Mouse (Mus musculus) heart, embryonic 11.5 days (tissue): ENCODE data around the gene Plekhm1. TPM values are rescaled to one million over a fixed set of nuclear protein-coding genes. Genes with fewer than 3 reads are reported as not detected.
A peak's percentile ranks its signal among the peaks of the same experiment; 100 is the strongest.

Experiments
- ATAC-seq: fragments of 200-750 bp; cut with Nextera tagmentation; replicated peaks from 2 replicates; pipeline ENCODE4 v1.8.0; 2017; ENCODE audit warnings: moderate library complexity; ENCODE audit not compliant: insufficient number of reproducible peaks, low FRiP score, low TSS enrichment
- H3K27ac ChIP-seq: fragments of 300-500 bp; sonication (generic); 2 replicates; pipeline ENCODE4 v1.5.1; 2014; ENCODE audit warnings: mild to moderate bottlenecking, low read depth, low read length
- H3K27me3 ChIP-seq: fragments of 300-500 bp; sonication (generic); 2 replicates; pipeline ENCODE4 v1.6.1; 2014; ENCODE audit warnings: mild to moderate bottlenecking, low read length, mixed read lengths; ENCODE audit not compliant: control insufficient read depth, insufficient read depth
- H3K36me3 ChIP-seq: fragments of 300-500 bp; sonication (generic); 2 replicates; pipeline ENCODE4 v1.6.1; 2014; ENCODE audit warnings: mild to moderate bottlenecking, low read length, moderate library complexity, mixed read lengths; ENCODE audit not compliant: control insufficient read depth, insufficient read depth
- H3K4me1 ChIP-seq: fragments of 300-500 bp; sonication (generic); 2 replicates; pipeline ENCODE4 v1.6.1; 2014; ENCODE audit warnings: low read length; ENCODE audit not compliant: control insufficient read depth, insufficient read depth
- H3K4me2 ChIP-seq: fragments of 300-500 bp; sonication (generic); 2 replicates; pipeline ENCODE4 v1.6.1; 2014; ENCODE audit warnings: mild to moderate bottlenecking, moderate library complexity
- H3K4me3 ChIP-seq: fragments of 300-500 bp; sonication (generic); 2 replicates; pipeline ENCODE4 v1.5.1; 2014; ENCODE audit warnings: low read depth, low read length
- H3K9ac ChIP-seq: fragments of 300-500 bp; sonication (generic); 2 replicates; pipeline ENCODE4 v1.6.1; 2014; ENCODE audit warnings: mild to moderate bottlenecking, low read depth, low read length, moderate library complexity
- H3K9me3 ChIP-seq: fragments of 300-500 bp; sonication (generic); replicated peaks from 2 replicates; pipeline ENCODE4 v1.6.1; 2016; ENCODE audit warnings: low read length; ENCODE audit not compliant: control insufficient read depth
- WGBS: fragments of 180-500 bp; shearing (Covaris S2); extraction: QIAGEN DNeasy Blood & Tissue Kit; methylation state at CpG from one replicate; pipeline ENCODE4 v1.1.7; 2014; ENCODE audit not compliant: insufficient replicate concordance; 5-methylcytosine and 5-hydroxymethylcytosine counted together
- polyA plus RNA-seq: library from polyadenylated mRNA; unstranded; fragments of >200 nt; fragmentation: Nextera tagmentation; extraction: Ambion mirVana; gene quantifications from 2 replicates; pipeline ENCODE4 v1.2.1, GENCODE M21; 2014

Plekhm1 gene
- polyA plus RNA-seq, 1 experiment from 2014 or later, result 5.2 TPM

DNA sequence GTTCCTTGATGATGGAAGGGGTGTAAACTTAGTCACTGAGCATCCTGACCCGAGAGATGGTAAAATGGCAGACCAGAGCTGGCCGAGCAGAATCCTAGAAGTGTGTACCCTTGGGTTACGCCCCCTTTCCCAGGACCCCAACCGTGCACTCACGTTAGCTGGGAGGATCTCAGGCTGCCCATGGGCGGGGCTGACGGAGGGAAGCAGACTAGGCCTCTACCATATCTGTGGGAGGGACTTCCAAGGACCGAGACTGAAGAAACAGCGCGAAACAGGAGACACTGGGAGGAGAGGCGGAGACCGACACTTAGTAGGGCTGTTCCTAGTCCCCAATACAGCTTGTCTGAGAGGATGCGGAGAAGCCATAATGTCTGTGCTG lies 50.4 kb downstream of the Plekhm1 start:
- no peak overlapping the region for H3K9ac ChIP-seq
- H3K9me3 ChIP-seq, result no peaks in the 10 kb centered on the region
- WGBS, result 2% methylated on average over 13 of the region's 13 CpGs
- ATAC-seq, result 0 out of 2 replicates have a peak, but pooled peaks have one; percentile 16
- peaks cover 26% of the 10 kb centered on the region for H3K4me1 ChIP-seq
- H3K27me3 ChIP-seq, result peaks cover 59% of the 10 kb centered on the region
- H3K36me3 ChIP-seq, result no peaks in the 10 kb centered on the region; the same call in 1 of the 2 replicates
- H3K4me2 ChIP-seq, result peak overlapping the region; percentile 93
- peak overlapping the region; percentile 53 for H3K4me3 ChIP-seq
- no peak overlapping the region for H3K27ac ChIP-seq

GRCm38 (mm10) chr11:103361396-103362053 lies 51.0 kb downstream of the Plekhm1 start:
- Histone ChIP-seq H3K9me3 (no peaks in the 10 kb centered on the region), H3K4me3 (peak overlapping the region; percentile 53), H3K4me1 (peaks cover 26% of the 10 kb centered on the region), H3K36me3 (no peaks in the 10 kb centered on the region; the same call in 1 of the 2 replicates), H3K9ac (no peak overlapping the region), H3K4me2 (peak overlapping the region; percentile 93), H3K27me3 (peaks cover 63% of the 10 kb centered on the region), H3K27ac (no peak overlapping the region)
- WGBS, result 4% methylated on average over 25 of the region's 25 CpGs
- no peak for ATAC-seq

DNA sequence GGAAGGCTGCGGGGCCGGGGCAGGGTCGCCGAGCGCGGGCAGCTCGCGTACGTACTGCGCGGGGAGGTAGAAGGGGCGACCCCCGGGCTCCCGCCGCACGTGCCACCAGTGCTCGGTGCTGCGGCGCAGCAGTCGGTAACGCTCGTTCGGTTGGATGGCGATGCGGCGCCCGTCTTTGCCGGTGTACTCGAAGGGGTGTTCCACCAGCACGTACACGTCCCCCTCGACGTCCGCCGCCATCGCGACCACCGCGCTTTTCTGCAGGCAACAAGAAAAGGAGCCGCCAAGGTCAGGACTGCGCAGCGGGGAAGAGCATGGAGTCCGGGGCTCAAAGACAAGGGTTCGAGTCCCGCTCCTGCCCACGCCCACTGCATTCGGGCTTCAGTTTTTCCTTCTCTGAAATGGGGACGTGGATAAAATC lies 51.8 kb downstream of the Plekhm1 start:
- Histone ChIP-seq H3K9me3 (no peaks in the 10 kb centered on the region), H3K27ac (no peak overlapping the region), H3K4me1 (peaks cover 32% of the 10 kb centered on the region), H3K4me2 (peak overlapping the region; percentile 93), H3K4me3 (peak overlapping the region; percentile 55), H3K27me3 (peaks cover 71% of the 10 kb centered on the region), H3K36me3 (no peaks in the 10 kb centered on the region), H3K9ac (peak overlapping the region; percentile 70)
- 3% methylated on average over 47 of the region's 48 CpGs for WGBS
- no peak for ATAC-seq

- Histone ChIP-seq H3K4me2 (peak overlapping the region; percentile 93), H3K4me3 (peak overlapping the region; percentile 55), H3K4me1 (peaks cover 33% of the 10 kb centered on the region), H3K9me3 (no peaks in the 10 kb centered on the region), H3K9ac (peak overlapping the region; percentile 70), H3K36me3 (no peaks in the 10 kb centered on the region), H3K27me3 (peaks cover 71% of the 10 kb centered on the region), H3K27ac (no peak overlapping the region)
- ATAC-seq, result 0 out of 2 replicates have a peak, but pooled peaks have one; percentile 25
- 2% methylated on average over 58 of the region's 60 CpGs for WGBS
Measured at GRCm38 (mm10) chr11:103359841-103360641, 52.4 kb downstream of the Plekhm1 start.

DNA sequence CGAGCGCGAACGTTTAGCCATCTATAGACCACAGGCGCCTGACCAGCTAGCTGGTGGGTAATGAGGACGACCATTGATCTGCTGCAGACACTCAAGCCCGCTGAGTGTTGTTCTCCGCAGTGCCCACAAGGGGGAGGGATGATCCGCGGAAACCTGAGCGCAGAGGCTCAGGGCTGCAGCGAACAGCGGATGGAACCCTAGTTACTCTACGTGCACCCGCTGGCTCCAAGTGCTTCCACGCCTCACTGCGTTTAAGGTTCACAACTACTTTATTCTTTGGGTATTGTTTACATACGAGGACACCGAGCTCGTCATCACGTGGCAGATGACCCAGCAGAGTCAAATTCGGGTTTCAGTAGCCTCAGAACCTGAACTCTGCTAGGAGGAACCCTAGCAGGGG lies 53.4 kb downstream of the Plekhm1 start:
- Histone ChIP-seq H3K27me3 (peaks cover 71% of the 10 kb centered on the region), H3K4me2 (peak overlapping the region; percentile 52), H3K9me3 (no peaks in the 10 kb centered on the region), H3K4me1 (peaks cover 33% of the 10 kb centered on the region), H3K9ac (no peak overlapping the region), H3K36me3 (no peaks in the 10 kb centered on the region), H3K4me3 (no peak overlapping the region), H3K27ac (no peak overlapping the region)
- 3% methylated on average over 22 of the region's 22 CpGs for WGBS
- no peak for ATAC-seq

- Histone ChIP-seq H3K36me3 (no peaks in the 10 kb centered on the region), H3K4me2 (no peak overlapping the region), H3K4me3 (no peak overlapping the region), H3K9me3 (no peaks in the 10 kb centered on the region), H3K27ac (no peak overlapping the region), H3K27me3 (peaks cover 63% of the 10 kb centered on the region), H3K9ac (no peak overlapping the region), H3K4me1 (peaks cover 30% of the 10 kb centered on the region)
- WGBS, result 68% methylated on average over 4 of the region's 4 CpGs
- no peak for ATAC-seq
Measured at GRCm38 (mm10) chr11:103358316-103358715, 54.2 kb downstream of the Plekhm1 start.

GRCm38 (mm10) chr11:103357710-103358109 lies 54.8 kb downstream of the Plekhm1 start:
- WGBS, result 86% methylated on average over 10 of the region's 10 CpGs

DNA sequence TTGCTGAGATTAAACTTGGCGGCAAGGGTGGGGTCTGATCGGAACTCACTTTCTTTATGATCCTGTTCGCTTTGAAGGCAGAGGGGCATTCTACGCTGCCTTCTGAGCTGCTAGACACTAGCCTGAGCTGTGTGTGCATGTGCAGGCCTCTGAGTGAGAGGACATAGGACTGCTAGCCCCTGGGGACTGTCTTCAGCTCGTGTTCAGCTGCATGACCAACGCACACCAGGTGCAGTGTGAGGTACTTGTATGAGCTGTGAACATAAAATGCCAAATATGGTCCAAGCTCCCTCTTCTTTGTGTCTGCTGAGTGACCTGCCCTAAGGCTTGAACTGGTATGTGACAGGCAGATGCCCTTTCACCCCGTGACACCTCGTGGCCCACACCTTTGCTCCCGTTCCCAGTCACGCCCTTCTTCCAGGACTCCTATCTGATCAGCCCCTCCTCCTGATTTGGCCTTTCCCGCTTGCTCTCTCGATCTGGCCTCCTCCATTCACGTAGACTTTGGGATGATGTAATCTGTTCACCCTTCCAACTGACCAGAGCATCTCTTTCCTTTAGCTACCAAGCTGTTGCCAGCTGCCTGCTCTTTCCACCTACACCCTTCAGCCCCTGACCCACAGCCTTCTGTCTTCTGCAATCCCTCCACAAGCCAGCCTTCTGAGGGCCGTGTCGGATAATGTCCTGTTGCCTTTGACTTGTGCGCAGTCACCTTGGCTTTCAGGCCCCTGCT lies 55.4 kb downstream of the Plekhm1 start:
- no peak overlapping the region for H3K4me2 ChIP-seq
- no peak for ATAC-seq
- H3K4me1 ChIP-seq, result peaks cover 20% of the 10 kb centered on the region; the same call in 1 of the 2 replicates
- H3K27me3 ChIP-seq, result peaks cover 51% of the 10 kb centered on the region
- 75% methylated on average over 16 of the region's 16 CpGs for WGBS
- no peak overlapping the region for H3K9ac ChIP-seq
- H3K27ac ChIP-seq, result no peak overlapping the region
- H3K9me3 ChIP-seq, result peaks cover 3% of the 10 kb centered on the region; the same call in 1 of the 2 replicates
- H3K4me3 ChIP-seq, result no peak overlapping the region
- H3K36me3 ChIP-seq, result no peaks in the 10 kb centered on the region

More at GRCm38 (mm10) chr11:103357710-103358109, 54.8 kb downstream of the Plekhm1 start:
- no peak for ATAC-seq
- peaks cover 26% of the 10 kb centered on the region for H3K4me1 ChIP-seq
- H3K27me3 ChIP-seq, result peaks cover 57% of the 10 kb centered on the region
- no peak overlapping the region for H3K4me2 ChIP-seq
- H3K9me3 ChIP-seq, result peaks cover under 1% of the 10 kb centered on the region; the same call in 1 of the 2 replicates
- H3K36me3 ChIP-seq, result no peaks in the 10 kb centered on the region
- no peak overlapping the region for H3K9ac ChIP-seq
- no peak overlapping the region for H3K27ac ChIP-seq
- H3K4me3 ChIP-seq, result no peak overlapping the region
